Mouse (Mus musculus): Measurements from ENCODE around the gene Arr3. TPM values are rescaled to one million over a fixed set of nuclear protein-coding genes. Genes with fewer than 3 reads are reported as not detected.

Gene Arr3
- polyA plus RNA-seq, 1 experiment from 2014 or later = not detected

DNA sequence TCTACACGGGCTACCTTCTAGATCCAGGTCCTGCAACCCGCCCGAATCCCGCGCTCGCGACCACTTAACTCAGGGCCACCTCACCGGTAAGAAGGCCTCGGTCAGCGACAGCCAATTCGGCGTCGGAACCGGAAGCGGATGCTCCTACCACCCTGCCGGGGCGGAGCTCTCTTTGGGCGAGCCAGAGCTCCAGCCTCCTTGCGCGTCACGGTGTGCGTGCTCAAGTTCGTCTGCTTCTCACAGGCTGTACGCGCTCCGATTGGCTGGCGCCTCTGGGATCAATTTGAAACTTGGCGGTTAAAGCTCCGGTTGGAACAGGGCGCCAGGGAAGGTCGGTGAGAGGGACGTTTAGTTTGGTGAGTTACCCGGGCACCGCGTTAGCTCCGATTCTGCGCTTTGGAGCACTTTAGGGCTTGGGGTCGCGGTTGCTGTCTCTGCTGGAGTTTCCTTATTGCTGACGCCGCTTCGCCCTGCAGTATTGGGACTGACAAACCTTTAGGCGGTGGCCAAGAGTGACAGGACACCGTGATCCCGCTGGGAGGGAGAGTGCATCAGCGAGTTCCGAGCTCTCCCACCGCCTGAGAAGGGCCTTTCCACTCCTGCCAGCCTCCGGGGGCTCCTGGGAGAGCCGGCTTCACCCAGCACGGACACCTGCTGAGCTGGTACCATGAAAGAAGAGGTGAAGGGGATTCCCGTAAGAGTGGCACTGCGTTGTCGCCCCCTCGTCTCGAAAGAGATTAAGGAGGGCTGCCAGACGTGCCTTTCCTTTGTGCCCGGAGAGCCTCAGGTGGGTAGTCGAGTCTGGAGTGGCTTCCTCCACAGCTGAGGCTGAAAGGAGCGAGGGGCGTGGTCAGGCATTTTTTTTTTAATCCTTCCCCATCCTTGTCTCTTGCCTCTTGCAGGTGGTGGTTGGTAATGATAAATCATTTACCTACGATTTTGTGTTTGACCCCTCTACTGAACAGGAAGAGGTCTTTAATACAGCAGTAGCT is 20.8 kb downstream of the Arr3 start, which contains the start of gene Pdzd11:
TSS of gene Pdzd11 (minus strand) at position 767 of the 992 bp plus-strand sequence.
- Histone ChIP-seq H3K27ac (ENCODE audit: low read depth) (peak within 1 kb of the TSS; percentile 75), H3K4me1 (ENCODE audit: insufficient read depth) (0 out of 2 replicates have a peak, but pooled peaks cover 2% of the 10 kb centered on the region), H3K4me3 (ENCODE audit: low read depth, low read length) (peak within 1 kb of the TSS; percentile 79), H3K27me3 (ENCODE audit: insufficient read depth, low read length) (no peaks in the 10 kb centered on the region), H3K4me2 (ENCODE audit: low read depth, low read length) (peak within 1 kb of the TSS; percentile 79), H3K9me3 (ENCODE audit: low read length) (no peaks in the 10 kb centered on the region), H3K36me3 (replicated peaks; ENCODE audit: insufficient read depth, low read length) (peaks cover 16% of the 10 kb centered on the region), H3K9ac (replicated peaks) (peak within 1 kb of the TSS; percentile 82)
- TF ChIP-seq EP300 (IDR thresholded peaks at IDR 0.05; ENCODE audit: low read depth) (no peak), CTCF (IDR thresholded peaks at IDR 0.05; ENCODE audit: low read depth) (no peak)
- peak; percentile 99 for ATAC-seq
- DNase-seq = peak; percentile 92
- 22% methylated on average over 62 of the region's 62 CpGs for WGBS (ENCODE audit: insufficient replicate concordance)

GRCm38 (mm10) chrX:100629076-100629475 is 23.8 kb downstream of the Arr3 start:
- Histone ChIP-seq H3K27me3 (ENCODE audit: insufficient read depth, low read length) (no peaks in the 10 kb centered on the region), H3K4me2 (ENCODE audit: low read depth, low read length) (0 out of 2 replicates have a peak overlapping the region, but pooled peaks have one; percentile 3), H3K9me3 (ENCODE audit: low read length) (no peaks in the 10 kb centered on the region), H3K4me1 (ENCODE audit: insufficient read depth) (0 out of 2 replicates have a peak, but pooled peaks cover 2% of the 10 kb centered on the region), H3K27ac (ENCODE audit: low read depth) (no peak overlapping the region), H3K9ac (replicated peaks) (no peak overlapping the region), H3K36me3 (replicated peaks; ENCODE audit: insufficient read depth, low read length) (peaks cover 6% of the 10 kb centered on the region; the same call in 1 of the 2 replicates), H3K4me3 (ENCODE audit: low read depth, low read length) (no peak overlapping the region)
- ATAC-seq (no peak), DNase-seq (no peak)
- no peak for TF ChIP-seq CTCF (IDR thresholded peaks at IDR 0.05; ENCODE audit: low read depth)
- no peak for TF ChIP-seq EP300 (IDR thresholded peaks at IDR 0.05; ENCODE audit: low read depth)
- 71% methylated on average over 2 of the region's 2 CpGs for WGBS (ENCODE audit: insufficient replicate concordance)

GRCm38 (mm10) chrX:100638477-100638876 is 33.2 kb downstream of the Arr3 start:
- no peaks in the 10 kb centered on the region for H3K4me1 ChIP-seq (ENCODE audit: insufficient read depth)
- no peak overlapping the region for H3K4me2 ChIP-seq (ENCODE audit: low read depth, low read length)
- H3K36me3 ChIP-seq (replicated peaks; ENCODE audit: insufficient read depth, low read length) = 0 out of 2 replicates have a peak, but pooled peaks cover 10% of the 10 kb centered on the region
- DNase-seq (no peak), ATAC-seq (no peak)
- H3K9ac ChIP-seq (replicated peaks) = no peak overlapping the region
- H3K9me3 ChIP-seq (ENCODE audit: low read length) = no peaks in the 10 kb centered on the region
- 60% methylated on average over 8 of the region's 8 CpGs for WGBS (ENCODE audit: insufficient replicate concordance)
- no peaks in the 10 kb centered on the region for H3K27me3 ChIP-seq (ENCODE audit: insufficient read depth, low read length)
- H3K27ac ChIP-seq (ENCODE audit: low read depth) = no peak overlapping the region
- H3K4me3 ChIP-seq (ENCODE audit: low read depth, low read length) = no peak overlapping the region
- no peak for TF ChIP-seq CTCF (IDR thresholded peaks at IDR 0.05; ENCODE audit: low read depth)
- no peak for TF ChIP-seq EP300 (IDR thresholded peaks at IDR 0.05; ENCODE audit: low read depth)

GRCm38 (mm10) chrX:100652848-100653247 is 47.6 kb downstream of the Arr3 start:
- peaks cover 3% of the 10 kb centered on the region; the same call in 1 of the 2 replicates for H3K36me3 ChIP-seq (replicated peaks; ENCODE audit: insufficient read depth, low read length)
- H3K4me3 ChIP-seq (ENCODE audit: low read depth, low read length) = no peak overlapping the region
- no peaks in the 10 kb centered on the region for H3K9me3 ChIP-seq (ENCODE audit: low read length)
- H3K4me1 ChIP-seq (ENCODE audit: insufficient read depth) = no peaks in the 10 kb centered on the region
- no peak overlapping the region for H3K4me2 ChIP-seq (ENCODE audit: low read depth, low read length)
- H3K9ac ChIP-seq (replicated peaks) = no peak overlapping the region
- no peaks in the 10 kb centered on the region for H3K27me3 ChIP-seq (ENCODE audit: insufficient read depth, low read length)
- TF ChIP-seq CTCF (IDR thresholded peaks at IDR 0.05; ENCODE audit: low read depth) = 0 out of 2 replicates have a peak, but pooled peaks have one; percentile 30
- no peak for TF ChIP-seq EP300 (IDR thresholded peaks at IDR 0.05; ENCODE audit: low read depth)
- no peak overlapping the region for H3K27ac ChIP-seq (ENCODE audit: low read depth)
- ATAC-seq (no peak), DNase-seq (no peak)

GRCm38 (mm10) chrX:100664825-100665224 is 59.5 kb downstream of the Arr3 start:
- ATAC-seq = no peak
- no peaks in the 10 kb centered on the region for H3K9me3 ChIP-seq (ENCODE audit: low read length)
- WGBS (ENCODE audit: insufficient replicate concordance) = 84% methylated on average over 2 of the region's 2 CpGs

More at GRCm38 (mm10) chrX:100664825-100665224, 59.5 kb downstream of the Arr3 start:
- TF ChIP-seq EP300 (IDR thresholded peaks at IDR 0.05; ENCODE audit: low read depth) (no peak), CTCF (IDR thresholded peaks at IDR 0.05; ENCODE audit: low read depth) (no peak)
- DNase-seq = no peak
- H3K9ac ChIP-seq (replicated peaks) = no peak overlapping the region
- no peak overlapping the region for H3K4me2 ChIP-seq (ENCODE audit: low read depth, low read length)
- no peaks in the 10 kb centered on the region for H3K4me1 ChIP-seq (ENCODE audit: insufficient read depth)
- H3K27ac ChIP-seq (ENCODE audit: low read depth) = no peak overlapping the region
- no peaks in the 10 kb centered on the region for H3K27me3 ChIP-seq (ENCODE audit: insufficient read depth, low read length)
- peaks cover 6% of the 10 kb centered on the region for H3K36me3 ChIP-seq (replicated peaks; ENCODE audit: insufficient read depth, low read length)
- no peak overlapping the region for H3K4me3 ChIP-seq (ENCODE audit: low read depth, low read length)

Other genes starting within 250 kb of the Arr3 start
- gene Otud6a, start 176.5 kb upstream of the Arr3 start, polyA plus RNA-seq (2015; fragmentation: Nextera tagmentation; extraction: Ambion mirVana) = not detected in 2 replicates
- 0.16 and 0.24 TPM in 2 replicates for gene Awat2, start 162.8 kb upstream of the Arr3 start, polyA plus RNA-seq (2015; fragmentation: Nextera tagmentation; extraction: Ambion mirVana)
- 17.8 and 19.2 TPM in 2 replicates for gene Igbp1, start 111.2 kb upstream of the Arr3 start, polyA plus RNA-seq (2015; fragmentation: Nextera tagmentation; extraction: Ambion mirVana)
- gene Dgat2l6, start 80.7 kb upstream of the Arr3 start, polyA plus RNA-seq (2015; fragmentation: Nextera tagmentation; extraction: Ambion mirVana) = not detected in 2 replicates
- gene Awat1, start 33.2 kb upstream of the Arr3 start, polyA plus RNA-seq (2015; fragmentation: Nextera tagmentation; extraction: Ambion mirVana) = not detected in 2 replicates
- gene P2ry4, start 10.6 kb upstream of the Arr3 start, polyA plus RNA-seq (2015; fragmentation: Nextera tagmentation; extraction: Ambion mirVana) = 0.99 and 1.2 TPM in 2 replicates
- 6.7 and 8.4 TPM in 2 replicates for gene Kif4, start 20.2 kb downstream of the Arr3 start, polyA plus RNA-seq (2015; fragmentation: Nextera tagmentation; extraction: Ambion mirVana)
- 40.0 and 40.2 TPM in 2 replicates for gene Pdzd11, start 21.1 kb downstream of the Arr3 start, polyA plus RNA-seq (2015; fragmentation: Nextera tagmentation; extraction: Ambion mirVana)
- gene Gdpd2, start 124.4 kb downstream of the Arr3 start, polyA plus RNA-seq (2015; fragmentation: Nextera tagmentation; extraction: Ambion mirVana) = 0.04 TPM in 1 of 2 replicates, not detected in the other
- gene Dlg3, start 162.2 kb downstream of the Arr3 start, polyA plus RNA-seq (2015; fragmentation: Nextera tagmentation; extraction: Ambion mirVana) = 0.42 and 0.43 TPM in 2 replicates